Mouse (Mus musculus) forebrain, postnatal 0 days (tissue): Measurements from ENCODE around the gene Upf3b. TPM values are rescaled to one million over a fixed set of nuclear protein-coding genes. Genes with fewer than 3 reads are reported as not detected.

Source experiments
- ATAC-seq: fragments of 200-750 bp; cut with Nextera tagmentation; 2 replicates; pipeline ENCODE4 v1.8.0; 2017; ENCODE audit warnings: mild to moderate bottlenecking, moderate library complexity
- DNase-seq: peaks from one replicate; pipeline ENCODE4 v3.0.0-alpha.2; 2015
- H3K27ac ChIP-seq: fragments of 300-500 bp; sonication (generic); 2 replicates; pipeline ENCODE4 v1.5.1; 2014; ENCODE audit warnings: low read depth, mild to moderate bottlenecking, antibody characterized with exemption, low read length, moderate library complexity, mixed read lengths
- H3K27me3 ChIP-seq: fragments of 300-500 bp; sonication (generic); 2 replicates; pipeline ENCODE4 v1.6.1; 2014; ENCODE audit warnings: mild to moderate bottlenecking, low read length, mixed read lengths; ENCODE audit not compliant: insufficient read depth
- H3K36me3 ChIP-seq: fragments of 300-500 bp; sonication (generic); 2 replicates; pipeline ENCODE4 v1.6.1; 2014; ENCODE audit warnings: mild to moderate bottlenecking, moderate library complexity; ENCODE audit not compliant: insufficient read depth
- H3K4me1 ChIP-seq: fragments of 300-500 bp; sonication (generic); 2 replicates; pipeline ENCODE4 v1.6.1; 2014; ENCODE audit warnings: antibody characterized with exemption; ENCODE audit not compliant: insufficient read depth
- H3K4me2 ChIP-seq: fragments of 300-500 bp; sonication (generic); 2 replicates; pipeline ENCODE4 v1.6.1; 2014; ENCODE audit warnings: low read depth, mild to moderate bottlenecking, moderate library complexity
- H3K4me3 ChIP-seq: fragments of 300-500 bp; sonication (generic); 2 replicates; pipeline ENCODE4 v1.5.1; 2014; ENCODE audit warnings: low read depth, low read length, mixed read lengths
- H3K9ac ChIP-seq: fragments of 300-500 bp; sonication (generic); 2 replicates; pipeline ENCODE4 v1.6.1; 2014; ENCODE audit warnings: mild to moderate bottlenecking
- H3K9me3 ChIP-seq: fragments of 300-500 bp; sonication (generic); 2 replicates; pipeline ENCODE4 v1.6.1; 2016; ENCODE audit warnings: low read length
- CTCF ChIP-seq: sonication (generic); IDR thresholded peaks from 2 replicates; pipeline ENCODE4 v1.5.1; 2016; ENCODE audit warnings: antibody characterized with exemption, control low read depth, low read depth
- WGBS: fragments of 180-500 bp; shearing (Covaris S2); extraction: QIAGEN DNeasy Blood & Tissue Kit; methylation state at CpG from one replicate; pipeline ENCODE4 v1.1.7; 2014; 5-methylcytosine and 5-hydroxymethylcytosine counted together
- polyA plus RNA-seq: library from polyadenylated mRNA; unstranded; fragments of >200 nt; fragmentation: Nextera tagmentation; extraction: Ambion mirVana; gene quantifications from 2 replicates; pipeline ENCODE4 v1.2.1, GENCODE M21; 2015
- total RNA-seq: library from RNA; depleted of rRNA; stranded (reverse); fragments of >200 nt; gene quantifications from 2 replicates; pipeline ENCODE4 v1.2.3, GENCODE M21; 2014; rRNA removed

Upf3b gene
- total and polyA plus RNA-seq, 2 experiments from 2014 or later, result 18.5 to 21.1 TPM

GRCm38 (mm10) chrX:37048890-37049823 lies 61.0 kb downstream of the Upf3b start:
- Histone ChIP-seq H3K4me1 (no peaks in the 10 kb centered on the region), H3K4me2 (peak overlapping the region; percentile 65), H3K27ac (no peak overlapping the region), H3K4me3 (peak overlapping the region; percentile 34), H3K36me3 (no peaks in the 10 kb centered on the region), H3K9me3 (no peaks in the 10 kb centered on the region), H3K9ac (peak overlapping the region; percentile 18; the same call in 1 of the 2 replicates), H3K27me3 (no peaks in the 10 kb centered on the region; the same call in 1 of the 2 replicates)
- TF ChIP-seq CTCF, result no peak
- peak; percentile 34; the same call in 1 of the 2 replicates for ATAC-seq
- 28% methylated on average over 66 of the region's 70 CpGs for WGBS
- no peak for DNase-seq

GRCm38 (mm10) chrX:37048066-37048889 lies 61.8 kb downstream of the Upf3b start, which contains the start of gene Sowahd:
TSS of gene Sowahd (plus strand) at chrX:37048845.
- WGBS, result 25% methylated on average over 38 of the region's 38 CpGs
- ATAC-seq (no peak), DNase-seq (no peak)
- Histone ChIP-seq H3K27ac (no peak within 1 kb of the TSS), H3K36me3 (no peaks in the 10 kb centered on the region), H3K9ac (peak within 1 kb of the TSS; percentile 18; the same call in 1 of the 2 replicates), H3K27me3 (no peaks in the 10 kb centered on the region; the same call in 1 of the 2 replicates), H3K4me1 (no peaks in the 10 kb centered on the region), H3K9me3 (no peaks in the 10 kb centered on the region), H3K4me2 (peak within 1 kb of the TSS; percentile 65), H3K4me3 (peak within 1 kb of the TSS; percentile 34)
- TF ChIP-seq CTCF, result no peak

GRCm38 (mm10) chrX:37042726-37043125 lies 67.4 kb downstream of the Upf3b start:
- H3K27ac ChIP-seq, result no peak overlapping the region
- no peaks in the 10 kb centered on the region for H3K36me3 ChIP-seq
- no peaks in the 10 kb centered on the region for H3K4me1 ChIP-seq
- H3K27me3 ChIP-seq, result no peaks in the 10 kb centered on the region
- peak; percentile 69 for DNase-seq
- no peak overlapping the region for H3K4me2 ChIP-seq
- H3K4me3 ChIP-seq, result no peak overlapping the region
- no peak overlapping the region for H3K9ac ChIP-seq
- 26% methylated on average over 9 of the region's 9 CpGs for WGBS
- no peaks in the 10 kb centered on the region for H3K9me3 ChIP-seq
- peak; percentile 71 for TF ChIP-seq CTCF
- ATAC-seq, result no peak

Other genes with a start within 250 kb of the Upf3b start
- 24.4 and 31.4 TPM in 2 replicates for gene Ube2a, start 236.4 kb downstream of the Upf3b start, total RNA-seq
- 125 and 145 TPM in 2 replicates for gene Ube2a, start 236.4 kb downstream of the Upf3b start, polyA plus RNA-seq
- 30.6 and 36.1 TPM in 2 replicates for gene C330007P06Rik, start 236.2 kb downstream of the Upf3b start, total RNA-seq
- 18.0 and 20.8 TPM in 2 replicates for gene C330007P06Rik, start 236.2 kb downstream of the Upf3b start, polyA plus RNA-seq
- gene Nkrf, start 207.4 kb downstream of the Upf3b start, total RNA-seq, result 22.7 and 24.7 TPM in 2 replicates
- 8.7 and 10.5 TPM in 2 replicates for gene Nkrf, start 207.4 kb downstream of the Upf3b start, polyA plus RNA-seq
- gene Sept6, start 118.5 kb downstream of the Upf3b start, total RNA-seq, result 98.6 and 101 TPM in 2 replicates
- gene Sept6, start 118.5 kb downstream of the Upf3b start, polyA plus RNA-seq, result 59.1 and 60.8 TPM in 2 replicates
- gene Sowahd, start 61.5 kb downstream of the Upf3b start, total RNA-seq, result not detected in 2 replicates
- gene Sowahd, start 61.5 kb downstream of the Upf3b start, polyA plus RNA-seq, result 0.12 TPM in 1 of 2 replicates, not detected in the other
- gene Rpl39, start 24.9 kb downstream of the Upf3b start, total RNA-seq, result 270 and 540 TPM in 2 replicates
- gene Rpl39, start 24.9 kb downstream of the Upf3b start, polyA plus RNA-seq, result 360 and 524 TPM in 2 replicates
- gene Nkap, start 16.5 kb upstream of the Upf3b start, total RNA-seq, result 25.2 and 30.6 TPM in 2 replicates
- gene Nkap, start 16.5 kb upstream of the Upf3b start, polyA plus RNA-seq, result 10.6 and 19.5 TPM in 2 replicates
- 0.31 and 0.48 TPM in 2 replicates for gene Akap14, start 58.5 kb upstream of the Upf3b start, total RNA-seq
- 0.18 and 0.58 TPM in 2 replicates for gene Akap14, start 58.5 kb upstream of the Upf3b start, polyA plus RNA-seq
- gene Ndufa1, start 80.8 kb upstream of the Upf3b start, total RNA-seq, result 189 and 244 TPM in 2 replicates
- 644 and 741 TPM in 2 replicates for gene Ndufa1, start 80.8 kb upstream of the Upf3b start, polyA plus RNA-seq
- 4.2 and 7.8 TPM in 2 replicates for gene Rnf113a1, start 80.9 kb upstream of the Upf3b start, total RNA-seq
- 22.9 and 24.0 TPM in 2 replicates for gene Rnf113a1, start 80.9 kb upstream of the Upf3b start, polyA plus RNA-seq
- not detected in 2 replicates for gene Gm9, start 100.7 kb upstream of the Upf3b start, total RNA-seq
- not detected in 2 replicates for gene Gm9, start 100.7 kb upstream of the Upf3b start, polyA plus RNA-seq
- gene Rhox1, start 111.9 kb upstream of the Upf3b start, total RNA-seq, result not detected in 2 replicates
- not detected in 2 replicates for gene Rhox1, start 111.9 kb upstream of the Upf3b start, polyA plus RNA-seq
- gene Rhox2a, start 134.7 kb upstream of the Upf3b start, total RNA-seq, result not detected in 2 replicates
- not detected in 2 replicates for gene Rhox2a, start 134.7 kb upstream of the Upf3b start, polyA plus RNA-seq
- not detected in 2 replicates for gene Rhox3a, start 139.6 kb upstream of the Upf3b start, total RNA-seq
- gene Rhox3a, start 139.6 kb upstream of the Upf3b start, polyA plus RNA-seq, result not detected in 2 replicates
- gene Rhox4a, start 155.0 kb upstream of the Upf3b start, total RNA-seq, result not detected in 2 replicates
- gene Rhox4a, start 155.0 kb upstream of the Upf3b start, polyA plus RNA-seq, result not detected in 2 replicates